Mouse (Mus musculus): ENCODE results near the gene Ralgps1. TPM values are rescaled to one million over a fixed set of nuclear protein-coding genes. Genes with fewer than 3 reads are reported as not detected.
A peak's percentile ranks its signal among the peaks of the same experiment; 100 is the strongest.

Gene Ralgps1
- total RNA-seq, 2 experiments from 2014 or later = 7.5 to 7.6 TPM

- peak; percentile 49 to 66 for DNase-seq
Measured at GRCm38 (mm10) chr2:33253572-33254190, 117.6 kb downstream of the Ralgps1 start.

GRCm38 (mm10) chr2:33252751-33253150 lies 118.5 kb downstream of the Ralgps1 start:
- intact Hi-C loops (cut with DNase I) = loop anchor here (2.0 kb wide), 1 partner anchor 16 kb away; no protein-coding TSS in a partner anchor
- DNase-seq = no peak

More at GRCm38 (mm10) chr2:33253572-33254190, 117.6 kb downstream of the Ralgps1 start:
- intact Hi-C loops (cut with DNase I) = loop anchor here (2.0 kb wide), 1 partner anchor 15 kb away; no protein-coding TSS in a partner anchor

GRCm38 (mm10) chr2:33249922-33250633 lies 121.2 kb downstream of the Ralgps1 start:
- no peak for DNase-seq
- intact Hi-C loops (cut with DNase I) = no loop called here

- DNase-seq = no peak
- intact Hi-C loops (cut with DNase I) = no loop called here
Measured at GRCm38 (mm10) chr2:33248549-33248948, 122.7 kb downstream of the Ralgps1 start.

GRCm38 (mm10) chr2:33246841-33247240 lies 124.4 kb downstream of the Ralgps1 start:
- DNase-seq = no peak
- intact Hi-C loops (cut with DNase I) = no loop called here

GRCm38 (mm10) chr2:33245350-33245749 lies 125.9 kb downstream of the Ralgps1 start:
- intact Hi-C loops (cut with DNase I) = no loop called here
- DNase-seq = no peak

GRCm38 (mm10) chr2:33244880-33245279 lies 126.4 kb downstream of the Ralgps1 start:
- intact Hi-C loops (cut with DNase I) = no loop called here
- no peak for DNase-seq

- DNase-seq = no peak
- intact Hi-C loops (cut with DNase I) = no loop called here
Measured at GRCm38 (mm10) chr2:33237581-33237980, 133.7 kb downstream of the Ralgps1 start.

- intact Hi-C loops (cut with DNase I) = loop anchor here (5.0 kb wide), 1 partner anchor 78 kb away; no protein-coding TSS in a partner anchor
- no peak for DNase-seq
Measured at GRCm38 (mm10) chr2:33234848-33235247, 136.4 kb downstream of the Ralgps1 start.

GRCm38 (mm10) chr2:33233856-33234255 lies 137.4 kb downstream of the Ralgps1 start:
- no peak for DNase-seq
- intact Hi-C loops (cut with DNase I) = loop anchor here (5.0 kb wide), 1 partner anchor 77 kb away; no protein-coding TSS in a partner anchor

- DNase-seq = no peak
- intact Hi-C loops (cut with DNase I) = loop anchor here (5.0 kb wide), 1 partner anchor 76 kb away; no protein-coding TSS in a partner anchor
Measured at GRCm38 (mm10) chr2:33232782-33233570, 138.3 kb downstream of the Ralgps1 start.

- intact Hi-C loops (cut with DNase I) = loop anchor here (5.0 kb wide), 1 partner anchor 74 kb away; no protein-coding TSS in a partner anchor
Measured at GRCm38 (mm10) chr2:33231788-33232187, 139.5 kb downstream of the Ralgps1 start.

GRCm38 (mm10) chr2:33230701-33231100 lies 140.6 kb downstream of the Ralgps1 start:
- DNase-seq = no peak
- intact Hi-C loops (cut with DNase I) = loop anchor here (5.0 kb wide), 1 partner anchor 73 kb away; no protein-coding TSS in a partner anchor

More at GRCm38 (mm10) chr2:33231788-33232187, 139.5 kb downstream of the Ralgps1 start:
- no peak for DNase-seq

- peak; percentile 50 to 58 for DNase-seq
- intact Hi-C loops (cut with DNase I) = no loop called here
Measured at GRCm38 (mm10) chr2:33228551-33228950, 142.7 kb downstream of the Ralgps1 start.

- intact Hi-C loops (cut with DNase I) = no loop called here
Measured at GRCm38 (mm10) chr2:33228077-33228476, 143.2 kb downstream of the Ralgps1 start.

GRCm38 (mm10) chr2:33225921-33226320 lies 145.4 kb downstream of the Ralgps1 start:
- intact Hi-C loops (cut with DNase I) = no loop called here
- DNase-seq = no peak

More at GRCm38 (mm10) chr2:33228077-33228476, 143.2 kb downstream of the Ralgps1 start:
- no peak for DNase-seq

GRCm38 (mm10) chr2:33223656-33224358 lies 147.5 kb downstream of the Ralgps1 start:
- intact Hi-C loops (cut with DNase I) = loop anchor here (5.0 kb wide), 2 partner anchors 43 to 93 kb away; no protein-coding TSS in a partner anchor
- no peak for DNase-seq

- intact Hi-C loops (cut with DNase I) = loop anchor here (5.0 kb wide), 2 partner anchors 45 to 95 kb away; no protein-coding TSS in a partner anchor
- no peak for DNase-seq
Measured at GRCm38 (mm10) chr2:33222480-33222879, 148.8 kb downstream of the Ralgps1 start.

GRCm38 (mm10) chr2:33221339-33221900 lies 149.9 kb downstream of the Ralgps1 start:
- intact Hi-C loops (cut with DNase I) = loop anchor here (5.0 kb wide), 2 partner anchors 46 to 96 kb away; no protein-coding TSS in a partner anchor
- no peak for DNase-seq
